Comparison of ENCODE assay signal across 8 mouse cellular contexts in the genomic region with DNA sequence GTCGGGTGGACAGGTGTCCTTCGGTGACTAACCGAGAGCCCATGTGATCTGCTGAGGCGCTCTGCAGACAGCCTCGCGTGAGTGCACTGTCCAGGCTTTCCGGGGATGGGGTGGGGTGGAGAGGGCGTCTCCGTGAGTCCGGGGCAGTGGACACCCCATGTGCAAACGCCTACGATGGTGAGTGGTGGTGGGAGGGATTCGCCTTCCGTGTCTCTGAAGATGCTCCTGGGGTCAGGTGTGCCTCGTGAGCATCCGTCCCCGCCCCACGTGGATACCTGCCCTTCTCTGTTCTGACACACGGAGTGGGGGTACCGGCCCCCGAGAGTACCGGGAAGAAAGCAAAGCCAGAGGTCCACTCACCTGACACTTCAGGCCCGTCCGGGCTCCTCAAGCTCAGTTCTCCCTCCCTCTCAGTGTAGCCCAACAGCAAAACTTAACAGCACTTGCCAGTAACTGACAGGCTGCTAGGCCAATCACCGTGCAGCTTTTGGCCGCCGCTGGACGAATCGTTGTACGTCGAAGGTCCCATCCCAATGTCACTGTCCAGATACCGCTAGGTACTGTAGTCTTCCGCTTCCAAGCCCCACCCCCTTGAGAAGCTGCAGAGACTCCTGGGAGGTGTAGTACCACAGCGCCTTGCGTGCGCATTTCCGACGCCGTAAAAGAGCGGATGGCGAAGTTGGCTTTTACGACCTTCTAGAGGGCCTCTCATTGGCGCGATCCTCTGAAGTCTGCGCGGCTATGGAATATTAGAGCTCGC. TPM values are rescaled to one million over a fixed set of nuclear protein-coding genes. Genes with fewer than 3 reads are reported as not detected.
A peak's percentile ranks its signal among the peaks of the same experiment; 100 is the strongest.
DNase-seq lines count a peak whose midpoint lies in the region; ATAC-seq and TF ChIP-seq lines count a peak whose summit lies in the region.

Gene Slc25a19 (minus strand): TSS at position 591 of the 760 bp plus-strand sequence.

- H3K4me3 ChIP-seq in hindbrain, embryonic 13.5 days, result peak within 1 kb of the TSS; percentile 76

- POLR2A ChIA-PET in Patski (lab: Charles Lee), result interaction anchor here (0.7 to 1.8 kb wide), 5 partner anchors 9 to 206 kb away, joined by 3 to 7 read pairs (median 4); partner anchors contain the start of gene Mif4gd

- H3K4me1 ChIP-seq in hindbrain, embryonic 13.5 days (replicated peaks), result peaks cover 18% of the 10 kb centered on the region

- peaks cover 9% of the 10 kb centered on the region for H3K36me3 ChIP-seq in hindbrain, embryonic 13.5 days

- in situ Hi-C loops in Patski (cut with MboI; ENCODE audit: low pct_unique_long_range_greater_than_20kb), result no loop called here

- H3K4me2 ChIP-seq in hindbrain, embryonic 13.5 days, result peak within 1 kb of the TSS; percentile 89

- H3K9ac ChIP-seq in hindbrain, embryonic 13.5 days, result peak within 1 kb of the TSS; percentile 78

- peak; percentile 99 for DNase-seq in Patski (ENCODE audit: low read depth, low spot score)
- DNase-seq in cerebellum, postnatal 14 days, result peak; percentile 99
- peak; percentile 99 for DNase-seq in frontal cortex, postnatal 14 days (ENCODE audit: low spot score in 2 of 2)
- DNase-seq in layer of hippocampus, postnatal 25 days (ENCODE audit: extremely low spot score in 1 of 2, low spot score in 1 of 2), result peak; percentile 94 to 97
- DNase-seq in lung, postnatal 25 days (ENCODE audit: low spot score), result peak; percentile 100
- peak; percentile 99 for DNase-seq in retina, embryonic 14.5 days (ENCODE audit: low spot score)
- peak; percentile 96 for DNase-seq in thymus, postnatal 4 days

- H3K27ac ChIP-seq in hindbrain, embryonic 13.5 days, result peak within 1 kb of the TSS; percentile 48

- H3K27me3 ChIP-seq in Patski, result no peaks in the 10 kb centered on the region
- no peaks in the 10 kb centered on the region for H3K27me3 ChIP-seq in hindbrain, embryonic 13.5 days

- CTCF ChIA-PET in Patski (lab: Charles Lee), result interaction anchor here (1.0 kb wide), 1 partner anchor 87 kb away, joined by 4 read pairs; no protein-coding TSS in a partner anchor

- H3K9me3 ChIP-seq in hindbrain, embryonic 13.5 days, result no peaks in the 10 kb centered on the region

- under 1% methylated on average over 47 of the region's 47 CpGs for WGBS in hindbrain, embryonic 13.5 days

- no peak for TF ChIP-seq CTCF in Patski (IDR thresholded peaks at IDR 0.05)

- ATAC-seq in Patski, result peak; percentile 97
- peak; percentile 99 for ATAC-seq in hindbrain, embryonic 13.5 days (ENCODE audit: low FRiP score)

RNA-seq across cellular contexts. Expression of gene Slc25a19, which starts in this region (rescaled TPM):
- 48.1 TPM for polyA plus RNA-seq in Patski (2021)
- polyA plus RNA-seq in hindbrain, embryonic 13.5 days (2015; fragmentation: Nextera tagmentation; extraction: Ambion mirVana), result 35.6 and 41.1 TPM in 2 replicates
- 10 to 100 TPM; 56.2 to 61.6 TPM for total RNA-seq in layer of hippocampus, postnatal 25 days (2021)

Comparison
In these comparisons a context has a peak if more than half of its experiments do, and no peak if none do; other contexts are left out.
1. Peak in every context shown above with its lines: DNase-seq, ATAC-seq, H3K4me3 ChIP-seq and H3K27ac ChIP-seq.